Comparison of ENCODE assay signal across 27 mouse cellular contexts in the genomic region with DNA sequence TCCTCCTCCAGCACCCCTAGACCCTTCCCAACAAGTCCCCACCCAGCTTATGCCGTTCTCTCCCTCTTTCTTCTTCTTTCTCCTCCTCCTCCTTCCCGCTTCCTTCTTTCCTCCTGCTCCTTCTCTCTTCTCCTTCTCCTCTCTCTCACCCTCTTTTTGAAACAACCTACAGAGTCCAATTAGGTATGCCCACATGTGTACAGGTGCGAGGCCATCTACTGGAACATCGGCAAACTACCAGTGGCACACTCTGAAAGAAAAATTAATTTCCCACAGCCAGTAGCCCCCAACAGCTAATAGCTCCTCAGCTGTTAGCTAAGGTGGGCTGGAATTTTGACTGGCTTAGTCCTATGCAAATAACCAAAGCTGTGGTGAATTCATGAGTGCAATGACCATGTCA.
DNase-seq lines count a peak whose midpoint lies in the region; ATAC-seq and TF ChIP-seq lines count a peak whose summit lies in the region.
"Had no signal": no experiment of that assay in that cellular context is flagged by ENCODE, and none has a peak within 500 bp of the region (broad histone marks: within the 10 kb centered on the region; RNA-seq: fewer than 3 reads in every experiment).

No protein-coding gene starts in this region.

- no peak for TF ChIP-seq EP300 in lung, postnatal 0 days (IDR thresholded peaks at IDR 0.05)

- no peak overlapping the region for H3K4me2 ChIP-seq in intestine, postnatal 0 days (replicated peaks; ENCODE audit: low read depth)
- H3K4me2 ChIP-seq in intestine, embryonic 16.5 days (ENCODE audit: low read depth, low read length) = no peak overlapping the region
- H3K4me2 ChIP-seq in lung, postnatal 0 days (replicated peaks; ENCODE audit: low read depth, low read length) = no peak overlapping the region
- H3K4me2 ChIP-seq: embryonic facial prominence, embryonic 13.5 days; forebrain, embryonic 15.5 days; heart, embryonic 15.5 days; hindbrain, embryonic 12.5 days; limb, embryonic 12.5 days had no signal

- no peak for ATAC-seq in intestine, postnatal 0 days
- ATAC-seq in intestine, embryonic 16.5 days = no peak
- ATAC-seq in lung, postnatal 0 days = no peak
- ATAC-seq: forebrain, embryonic 15.5 days had no signal

- TF ChIP-seq CTCF in intestine, postnatal 0 days (IDR thresholded peaks at IDR 0.05; ENCODE audit: low read depth) = peak; percentile 20
- TF ChIP-seq CTCF in lung, postnatal 0 days (IDR thresholded peaks at IDR 0.05) = peak; percentile 22; the same call in 1 of the 2 replicates
- TF ChIP-seq CTCF in E14TG2a.4 (conservative IDR thresholded peaks at IDR 0.05; ENCODE audit: low read length) = peak; percentile 34
- peak; percentile 24; the same call in 1 of the 2 replicates for TF ChIP-seq CTCF in brain, embryonic 14.5 days (IDR thresholded peaks at IDR 0.05; ENCODE audit: borderline replicate concordance, extremely low read depth, insufficient read depth, insufficient read length)

- H3K9me3 ChIP-seq in intestine, postnatal 0 days (ENCODE audit: control insufficient read depth) = no peaks in the 10 kb centered on the region
- H3K9me3 ChIP-seq in intestine, embryonic 16.5 days (ENCODE audit: control insufficient read depth, low read length) = no peaks in the 10 kb centered on the region
- H3K9me3 ChIP-seq in lung, postnatal 0 days (ENCODE audit: low read length) = no peaks in the 10 kb centered on the region
- no peaks in the 10 kb centered on the region for H3K9me3 ChIP-seq in E14TG2a.4 (ENCODE audit: low read length)
- H3K9me3 ChIP-seq: embryonic facial prominence, embryonic 13.5 days; forebrain, embryonic 10.5 days; forebrain, embryonic 15.5 days; heart, embryonic 10.5 days; heart, embryonic 15.5 days; hindbrain, embryonic 12.5 days; limb, embryonic 12.5 days had no signal

- no peak overlapping the region for H3K9ac ChIP-seq in intestine, postnatal 0 days (ENCODE audit: low read depth, low read length)
- no peak overlapping the region for H3K9ac ChIP-seq in intestine, embryonic 16.5 days (ENCODE audit: low read depth, low read length)
- H3K9ac ChIP-seq in lung, postnatal 0 days (replicated peaks; ENCODE audit: low read depth) = no peak overlapping the region
- H3K9ac ChIP-seq: embryonic facial prominence, embryonic 13.5 days; forebrain, embryonic 15.5 days; heart, embryonic 15.5 days; hindbrain, embryonic 12.5 days; limb, embryonic 12.5 days had no signal

- TF ChIP-seq POLR2A in brain, embryonic 14.5 days (IDR thresholded peaks at IDR 0.05; ENCODE audit: borderline replicate concordance, extremely low read depth, insufficient read depth, insufficient read length, poor library complexity, severe bottlenecking) = no peak

- DNase-seq in lung, postnatal 0 days (ENCODE audit: low spot score) = no peak
- DNase-seq in lung, postnatal 36 days = no peak
- DNase-seq in brain, embryonic 14.5 days (ENCODE audit: low read depth) = no peak
- DNase-seq in embryo, embryonic 10 days (ENCODE audit: low spot score) = no peak
- DNase-seq: adrenal gland, postnatal 25 days; cerebellum, adult 2 months; cerebellum, postnatal 36 days; embryo, embryonic 11 days; heart, postnatal 36 days; kidney, adult 18-20 months; kidney, postnatal 4 days; midbrain, embryonic 14.5 days; right cerebral cortex, adult 18-20 months; spleen, adult 18-20 months; thymus, adult 18-20 months; thymus, postnatal 36 days had no signal

- H3K4me3 ChIP-seq in intestine, postnatal 0 days (ENCODE audit: low read depth, low read length) = no peak overlapping the region
- H3K4me3 ChIP-seq in intestine, embryonic 16.5 days (ENCODE audit: low read length) = no peak overlapping the region
- no peak overlapping the region for H3K4me3 ChIP-seq in lung, postnatal 0 days (ENCODE audit: low read depth, low read length)
- no peak overlapping the region for H3K4me3 ChIP-seq in E14TG2a.4 (replicated peaks; ENCODE audit: low read length)
- H3K4me3 ChIP-seq: embryonic facial prominence, embryonic 13.5 days; forebrain, embryonic 10.5 days; forebrain, embryonic 15.5 days; heart, embryonic 10.5 days; heart, embryonic 15.5 days; hindbrain, embryonic 12.5 days; limb, embryonic 12.5 days had no signal

- no peaks in the 10 kb centered on the region for H3K4me1 ChIP-seq in intestine, postnatal 0 days (replicated peaks; ENCODE audit: control insufficient read depth, insufficient read depth, low read length)
- H3K4me1 ChIP-seq in intestine, embryonic 16.5 days (ENCODE audit: control insufficient read depth, insufficient read depth, low read length) = no peaks in the 10 kb centered on the region
- H3K4me1 ChIP-seq in lung, postnatal 0 days (ENCODE audit: insufficient read depth, low read depth, low read length) = no peaks in the 10 kb centered on the region
- H3K4me1 ChIP-seq in E14TG2a.4 (replicated peaks; ENCODE audit: low read depth, low read length) = no peaks in the 10 kb centered on the region
- H3K4me1 ChIP-seq: embryonic facial prominence, embryonic 13.5 days; forebrain, embryonic 15.5 days; hindbrain, embryonic 12.5 days; limb, embryonic 12.5 days had no signal

- no peaks in the 10 kb centered on the region for H3K36me3 ChIP-seq in intestine, postnatal 0 days (ENCODE audit: control insufficient read depth, insufficient read depth)
- no peaks in the 10 kb centered on the region for H3K36me3 ChIP-seq in intestine, embryonic 16.5 days (ENCODE audit: control insufficient read depth, insufficient read depth, low read length)
- H3K36me3 ChIP-seq in lung, postnatal 0 days (ENCODE audit: insufficient read depth, low read length) = no peaks in the 10 kb centered on the region
- H3K36me3 ChIP-seq in E14TG2a.4 (ENCODE audit: insufficient read depth, low read length) = no peaks in the 10 kb centered on the region
- H3K36me3 ChIP-seq: embryonic facial prominence, embryonic 13.5 days; forebrain, embryonic 10.5 days; forebrain, embryonic 15.5 days; heart, embryonic 10.5 days; heart, embryonic 15.5 days; hindbrain, embryonic 12.5 days; limb, embryonic 12.5 days had no signal

- WGBS in intestine, postnatal 0 days = 91% methylated on average over 4 of the region's 4 CpGs
- WGBS in intestine, embryonic 16.5 days = 76% methylated on average over 4 of the region's 4 CpGs
- WGBS in lung, postnatal 0 days = 80% methylated on average over 4 of the region's 4 CpGs

- no peak overlapping the region for H3K27ac ChIP-seq in intestine, postnatal 0 days (ENCODE audit: low read depth, low read length)
- H3K27ac ChIP-seq in intestine, embryonic 16.5 days (ENCODE audit: low read length) = no peak overlapping the region
- no peak overlapping the region for H3K27ac ChIP-seq in lung, postnatal 0 days (ENCODE audit: low read length)
- H3K27ac ChIP-seq: embryonic facial prominence, embryonic 13.5 days; forebrain, embryonic 10.5 days; forebrain, embryonic 15.5 days; heart, embryonic 10.5 days; heart, embryonic 15.5 days; hindbrain, embryonic 12.5 days; limb, embryonic 12.5 days; macrophage had no signal

- no peaks in the 10 kb centered on the region for H3K27me3 ChIP-seq in intestine, postnatal 0 days (replicated peaks; ENCODE audit: control insufficient read depth, insufficient read depth, low read length)
- H3K27me3 ChIP-seq in intestine, embryonic 16.5 days (replicated peaks; ENCODE audit: control insufficient read depth, insufficient read depth, low read length) = no peaks in the 10 kb centered on the region
- no peaks in the 10 kb centered on the region for H3K27me3 ChIP-seq in lung, postnatal 0 days (replicated peaks; ENCODE audit: insufficient read depth, low read length)
- H3K27me3 ChIP-seq in E14TG2a.4 (ENCODE audit: insufficient read depth, low read length) = no peaks in the 10 kb centered on the region
- H3K27me3 ChIP-seq: embryonic facial prominence, embryonic 13.5 days; forebrain, embryonic 15.5 days; heart, embryonic 15.5 days; hindbrain, embryonic 12.5 days; limb, embryonic 12.5 days had no signal
